Comparison of ENCODE assay signal across 10 mouse cellular contexts in the genomic region with DNA sequence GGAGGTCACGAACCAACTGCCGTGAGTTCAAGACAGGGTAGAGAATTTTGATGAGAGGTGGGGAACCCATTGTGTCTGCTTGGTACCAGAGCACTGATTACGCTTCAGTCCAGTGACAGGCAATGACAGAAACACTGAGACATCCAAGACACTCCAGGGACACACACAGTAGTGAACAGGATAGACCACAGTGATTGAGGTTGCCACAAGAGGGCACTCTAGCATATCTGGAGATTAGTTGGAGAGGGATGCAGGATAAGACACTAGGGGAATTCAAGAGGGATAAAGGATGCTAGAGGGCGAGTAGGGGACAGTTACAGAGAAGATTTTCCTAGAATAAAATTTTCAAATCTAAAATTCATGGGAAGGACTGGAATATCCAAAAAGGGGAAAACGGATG. TPM values are rescaled to one million over a fixed set of nuclear protein-coding genes. Genes with fewer than 3 reads are reported as not detected.
DNase-seq lines count a peak whose midpoint lies in the region; ATAC-seq lines count a peak whose summit lies in the region.
"Had no signal": no experiment of that assay in that cellular context is flagged by ENCODE, and none has a peak within 500 bp of the region (broad histone marks: within the 10 kb centered on the region; RNA-seq: fewer than 3 reads in every experiment).

No protein-coding gene starts in this region.

- H3K9me3 ChIP-seq in midbrain, embryonic 14.5 days (ENCODE audit: control insufficient read depth, low read length): no peaks in the 10 kb centered on the region
- no peaks in the 10 kb centered on the region for H3K9me3 ChIP-seq in midbrain, embryonic 16.5 days (replicated peaks; ENCODE audit: control insufficient read depth, low read length, poor library complexity, severe bottlenecking)
- no peaks in the 10 kb centered on the region for H3K9me3 ChIP-seq in forebrain, embryonic 15.5 days
- H3K9me3 ChIP-seq: heart, embryonic 13.5 days; midbrain, embryonic 12.5 days had no signal

- no peaks in the 10 kb centered on the region for H3K27me3 ChIP-seq in midbrain, embryonic 14.5 days (ENCODE audit: control insufficient read depth, insufficient read depth, low read length)
- no peaks in the 10 kb centered on the region; the same call in none of the 2 replicates for H3K27me3 ChIP-seq in midbrain, embryonic 16.5 days (ENCODE audit: control insufficient read depth, insufficient read depth, low read depth, low read length)
- no peaks in the 10 kb centered on the region for H3K27me3 ChIP-seq in forebrain, embryonic 15.5 days
- H3K27me3 ChIP-seq: heart, embryonic 13.5 days; midbrain, embryonic 12.5 days had no signal

- 55% methylated on average over 5 of the region's 5 CpGs for WGBS in midbrain, embryonic 14.5 days
- 50% methylated on average over 5 of the region's 5 CpGs for WGBS in midbrain, embryonic 16.5 days
- 50% methylated on average over 5 of the region's 5 CpGs for WGBS in forebrain, embryonic 15.5 days

- DNase-seq in cerebellum, adult 11 months: peak; percentile 13
- DNase-seq in midbrain, embryonic 14.5 days: peak; percentile 81
- DNase-seq in cerebellum, adult 9-10 months: peak; percentile 26
- DNase-seq in kidney, postnatal 10 days: peak; percentile 54
- DNase-seq in retina, adult 2 months (ENCODE audit: low read depth, low spot score): peak; percentile 49

- H3K4me1 ChIP-seq in midbrain, embryonic 14.5 days (ENCODE audit: control insufficient read depth, insufficient read depth, low read length): no peaks in the 10 kb centered on the region
- H3K4me1 ChIP-seq in midbrain, embryonic 16.5 days (ENCODE audit: control insufficient read depth, insufficient read depth, low read length): no peaks in the 10 kb centered on the region
- H3K4me1 ChIP-seq in forebrain, embryonic 15.5 days: no peaks in the 10 kb centered on the region
- H3K4me1 ChIP-seq: heart, embryonic 13.5 days; midbrain, embryonic 12.5 days had no signal

- H3K36me3 ChIP-seq in midbrain, embryonic 14.5 days (ENCODE audit: control insufficient read depth, insufficient read depth, low read length): no peaks in the 10 kb centered on the region
- H3K36me3 ChIP-seq in midbrain, embryonic 16.5 days (ENCODE audit: control insufficient read depth, insufficient read depth, low read length): no peaks in the 10 kb centered on the region
- no peaks in the 10 kb centered on the region for H3K36me3 ChIP-seq in forebrain, embryonic 15.5 days
- H3K36me3 ChIP-seq: heart, embryonic 13.5 days; midbrain, embryonic 12.5 days had no signal

- ATAC-seq in cerebellum, adult (ENCODE audit: insufficient number of reproducible peaks, low FRiP score, low TSS enrichment): no peak
- ATAC-seq in midbrain, embryonic 14.5 days (ENCODE audit: low FRiP score, low TSS enrichment): no peak
- no peak for ATAC-seq in midbrain, embryonic 16.5 days
- no peak for ATAC-seq in forebrain, embryonic 15.5 days (replicated peaks)

- H3K9ac ChIP-seq in midbrain, embryonic 14.5 days (replicated peaks; ENCODE audit: low read length): no peak overlapping the region
- no peak overlapping the region for H3K9ac ChIP-seq in midbrain, embryonic 16.5 days (ENCODE audit: low read depth, low read length)
- no peak overlapping the region for H3K9ac ChIP-seq in forebrain, embryonic 15.5 days (replicated peaks)
- H3K9ac ChIP-seq: heart, embryonic 13.5 days; midbrain, embryonic 12.5 days had no signal

- no peak overlapping the region for H3K27ac ChIP-seq in midbrain, embryonic 14.5 days (replicated peaks; ENCODE audit: low read depth, low read length)
- no peak overlapping the region for H3K27ac ChIP-seq in midbrain, embryonic 16.5 days (ENCODE audit: low read length)
- no peak overlapping the region for H3K27ac ChIP-seq in forebrain, embryonic 15.5 days (replicated peaks)
- H3K27ac ChIP-seq: heart, embryonic 13.5 days; midbrain, embryonic 12.5 days had no signal

- no peak overlapping the region for H3K4me3 ChIP-seq in midbrain, embryonic 14.5 days (replicated peaks; ENCODE audit: low read depth, low read length)
- H3K4me3 ChIP-seq in midbrain, embryonic 16.5 days (ENCODE audit: low read depth, low read length): no peak overlapping the region
- no peak overlapping the region for H3K4me3 ChIP-seq in forebrain, embryonic 15.5 days
- H3K4me3 ChIP-seq: heart, embryonic 13.5 days; midbrain, embryonic 12.5 days had no signal

- H3K4me2 ChIP-seq in midbrain, embryonic 14.5 days (ENCODE audit: low read length): no peak overlapping the region
- no peak overlapping the region for H3K4me2 ChIP-seq in midbrain, embryonic 16.5 days (ENCODE audit: low read length)
- H3K4me2 ChIP-seq in forebrain, embryonic 15.5 days (replicated peaks): no peak overlapping the region
- H3K4me2 ChIP-seq: heart, embryonic 13.5 days; midbrain, embryonic 12.5 days had no signal

RNA-seq across cellular contexts. Expression of a gene that starts 8.3 kb away (rescaled TPM):
- polyA plus RNA-seq in midbrain, embryonic 14.5 days (2014; fragmentation: Nextera tagmentation; extraction: Ambion mirVana): 0.04 TPM in 2 replicates
- 0.03 and 0.07 TPM in 2 replicates for polyA plus RNA-seq in midbrain, embryonic 16.5 days (2015; fragmentation: Nextera tagmentation; extraction: Ambion mirVana)
- 0.08 and 0.11 TPM in 2 replicates for polyA plus RNA-seq in forebrain, embryonic 15.5 days (2015; fragmentation: Nextera tagmentation; extraction: Ambion mirVana)

RNA-seq across cellular contexts. Expression of a gene that starts 31.9 kb away (rescaled TPM):
- polyA plus RNA-seq in midbrain, embryonic 14.5 days (2014; fragmentation: Nextera tagmentation; extraction: Ambion mirVana): 26.2 and 36.4 TPM in 2 replicates
- 69.8 and 72.4 TPM in 2 replicates for polyA plus RNA-seq in midbrain, embryonic 16.5 days (2015; fragmentation: Nextera tagmentation; extraction: Ambion mirVana)
- polyA plus RNA-seq in forebrain, embryonic 15.5 days (2015; fragmentation: Nextera tagmentation; extraction: Ambion mirVana): 97.0 and 109 TPM in 2 replicates

RNA-seq across cellular contexts. Expression of a gene that starts 41.7 kb away (rescaled TPM):
- 13.7 and 17.3 TPM in 2 replicates for polyA plus RNA-seq in midbrain, embryonic 14.5 days (2014; fragmentation: Nextera tagmentation; extraction: Ambion mirVana)
- polyA plus RNA-seq in midbrain, embryonic 16.5 days (2015; fragmentation: Nextera tagmentation; extraction: Ambion mirVana): 10.2 and 12.1 TPM in 2 replicates
- 18.1 and 18.6 TPM in 2 replicates for polyA plus RNA-seq in forebrain, embryonic 15.5 days (2015; fragmentation: Nextera tagmentation; extraction: Ambion mirVana)

Comparison
In these comparisons a context has a peak if more than half of its experiments do, and no peak if none do; other contexts are left out.
1. DNase-seq: peak in every context shown above with its lines; median percentile 81 in midbrain, embryonic 14.5 days; 54 in kidney, postnatal 10 days; 49 in retina, adult 2 months; 26 in cerebellum, adult 9-10 months; 13 in cerebellum, adult 11 months.